Mouse (Mus musculus) CH12.LX (cell line): ENCODE results near the gene Prr12.

Experiments
- CHD1 ChIP-seq: IDR thresholded peaks from 2 replicates; pipeline ENCODE4 v1.6.1; 2012; ENCODE audit warnings: low read depth, low read length, improper control_type of control experiment, inconsistent platforms
- CHD2 ChIP-seq: IDR thresholded peaks from 2 replicates; pipeline ENCODE4 v1.6.1; 2011; ENCODE audit warnings: low read length, improper control_type of control experiment
- CTCF ChIP-seq, 2 experiments: IDR thresholded peaks in 1 of 2; conservative IDR thresholded peaks in 1 of 2; 2 replicates each; pipeline ENCODE4 v1.5.1; 2011 to 2012; ENCODE audit warnings: low read depth in 2 of 2, low read length in 2 of 2, improper control_type of control experiment in 1 of 2, inconsistent platforms in 1 of 2, mild to moderate bottlenecking in 1 of 2, moderate library complexity in 1 of 2
- E2F4 ChIP-seq: IDR thresholded peaks from 2 replicates; pipeline ENCODE4 v1.6.1; 2011; ENCODE audit warnings: low read depth, low read length, improper control_type of control experiment; ENCODE audit not compliant: insufficient replicate concordance
- EP300 ChIP-seq: IDR thresholded peaks from 2 replicates; pipeline ENCODE4 v1.6.1; 2011; ENCODE audit warnings: low read length, improper control_type of control experiment
- JUND ChIP-seq: conservative IDR thresholded peaks from 2 replicates; pipeline ENCODE4 v1.6.1; 2011; ENCODE audit warnings: low read depth, low read length, improper control_type of control experiment
- KAT2A ChIP-seq: IDR thresholded peaks from 2 replicates; pipeline ENCODE4 v1.6.1; 2012; ENCODE audit warnings: low read length, improper control_type of control experiment, inconsistent platforms; ENCODE audit not compliant: insufficient replicate concordance
- MAX ChIP-seq: IDR thresholded peaks from 2 replicates; pipeline ENCODE4 v1.6.1; 2011; ENCODE audit warnings: low read length, improper control_type of control experiment
- POLR2A ChIP-seq: IDR thresholded peaks from 2 replicates; pipeline ENCODE4 v1.6.1; 2011; ENCODE audit warnings: low read depth, mild to moderate bottlenecking, improper control_type of control experiment, low read length
- ZC3H11A ChIP-seq: IDR thresholded peaks from 2 replicates; pipeline ENCODE4 v1.6.1; 2012; ENCODE audit warnings: low read depth, mild to moderate bottlenecking, inconsistent platforms, low read length, improper control_type of control experiment

GRCm38 (mm10) chr7:45062239-45062835 is 9.7 kb upstream of the Prr12 start, which contains the start of the genes Nosip and Prrg2:
- TF ChIP-seq EP300 (no peak), CTCF (conservative IDR thresholded peaks at IDR 0.05 in 1 of 2, IDR thresholded peaks at IDR 0.05 in 1 of 2; ENCODE audit: low read depth in 2 of 2, low read length in 2 of 2) (no peak; a peak in 1 of 4 replicates), CHD2 (no peak), POLR2A (peak; percentile 91), KAT2A (peak; percentile 84; the same call in 1 of the 2 replicates), CHD1 (no peak), E2F4 (peak; percentile 83; the same call in 1 of the 2 replicates), MAX (peak; percentile 59; the same call in 1 of the 2 replicates), JUND (no peak; the same call in 1 of the 2 replicates), ZC3H11A (no peak)
